Mouse (Mus musculus): Measurements from ENCODE around the gene Adig.

The Adig gene

GRCm38 (mm10) chr2:158541286-158541685 lies 38.9 kb downstream of the Adig start:
- DNase-seq = no peak

- no peak for DNase-seq
Observed at GRCm38 (mm10) chr2:158545266-158545665, 42.9 kb downstream of the Adig start.

GRCm38 (mm10) chr2:158546751-158547150 lies 44.3 kb downstream of the Adig start:
- peak; percentile 39 to 54 for DNase-seq

- peak; percentile 65 to 72 for DNase-seq
Observed at GRCm38 (mm10) chr2:158550067-158550466, 47.7 kb downstream of the Adig start.

GRCm38 (mm10) chr2:158554366-158554765 lies 52.0 kb downstream of the Adig start:
- no peak for DNase-seq

- DNase-seq = peak; percentile 58 to 69
Observed at GRCm38 (mm10) chr2:158555252-158555651, 52.8 kb downstream of the Adig start.

- DNase-seq = no peak
Observed at GRCm38 (mm10) chr2:158555812-158556211, 53.4 kb downstream of the Adig start.

- DNase-seq = peak; percentile 55 to 63
Observed at GRCm38 (mm10) chr2:158556225-158556624, 53.8 kb downstream of the Adig start.

- DNase-seq = no peak
Observed at GRCm38 (mm10) chr2:158556750-158557149, 54.3 kb downstream of the Adig start.
